Mouse (Mus musculus) CH12.LX (cell line): ENCODE data around the gene Whrn. TPM values are rescaled to one million over a fixed set of nuclear protein-coding genes. Genes with fewer than 3 reads are reported as not detected.
A peak's percentile ranks its signal among the peaks of the same experiment; 100 is the strongest.

Source experiments
- DNase-seq: peaks from one replicate; pipeline ENCODE4 v3.0.0-alpha.2; 2013; ENCODE audit errors: extremely low read depth
- H3K27ac ChIP-seq: 2 replicates; pipeline ENCODE4 v1.5.1; 2012; ENCODE audit warnings: low read depth, mild to moderate bottlenecking, control low read depth, moderate library complexity; ENCODE audit not compliant: insufficient read depth
- H3K27me3 ChIP-seq: replicated peaks from 2 replicates; pipeline ENCODE3; 2012; ENCODE audit warnings: inconsistent platforms
- H3K36me3 ChIP-seq, 2 experiments: replicated peaks in 1 of 2; 2 replicates each; pipeline versions ENCODE3 to v1.6.1; 2012; ENCODE audit warnings: inconsistent platforms in 1 of 2, low read length in 1 of 2, mild to moderate bottlenecking in 1 of 2, mixed read lengths in 1 of 2, moderate library complexity in 1 of 2; ENCODE audit not compliant: control insufficient read depth in 1 of 2, insufficient read depth in 1 of 2
- H3K4me1 ChIP-seq, 2 experiments: 2 replicates each; pipeline ENCODE4 v1.6.1; 2012; ENCODE audit warnings: inconsistent platforms in 1 of 2, moderate library complexity in 1 of 2; ENCODE audit not compliant: insufficient read depth in 2 of 2, control insufficient read depth in 1 of 2
- H3K4me2 ChIP-seq: 2 replicates; pipeline ENCODE4 v1.6.1; 2012; ENCODE audit warnings: low read depth, mild to moderate bottlenecking, control low read depth; ENCODE audit not compliant: poor library complexity, insufficient read depth, severe bottlenecking
- H3K4me3 ChIP-seq, 3 experiments: fragments of 150-350 bp in 1 of 3; sonication (generic) in 1 of 3; replicated peaks in 1 of 3; 2 replicates each; pipeline versions ENCODE3 to v1.5.1; 2011 to 2012; ENCODE audit warnings: low read depth in 2 of 3, low read length in 2 of 3, mild to moderate bottlenecking in 2 of 3, moderate library complexity in 2 of 3, control low read depth in 1 of 3, improper control_type of control experiment in 1 of 3, inconsistent platforms in 1 of 3, mixed read lengths in 1 of 3; ENCODE audit not compliant: poor library complexity in 1 of 3
- H3K79me2 ChIP-seq: replicated peaks from 2 replicates; pipeline ENCODE4 v1.6.1; 2012; ENCODE audit warnings: mild to moderate bottlenecking, moderate library complexity; ENCODE audit not compliant: control insufficient read depth, poor library complexity, insufficient read depth, severe bottlenecking; ENCODE audit errors: extremely low read depth
- H3K9ac ChIP-seq: 2 replicates; pipeline ENCODE4 v1.6.1; 2012; ENCODE audit warnings: low read depth, mild to moderate bottlenecking, control low read depth, moderate library complexity; ENCODE audit not compliant: insufficient read depth
- H3K9me3 ChIP-seq: replicated peaks from 2 replicates; pipeline ENCODE3; 2012; ENCODE audit warnings: low read length, inconsistent platforms, mixed read lengths
- BHLHE40 ChIP-seq: IDR thresholded peaks from 2 replicates; pipeline ENCODE4 v1.6.1; 2011; ENCODE audit warnings: mild to moderate bottlenecking, low read depth, low read length, improper control_type of control experiment
- CHD1 ChIP-seq: IDR thresholded peaks from 2 replicates; pipeline ENCODE4 v1.6.1; 2012; ENCODE audit warnings: low read depth, low read length, improper control_type of control experiment, inconsistent platforms
- CHD2 ChIP-seq: IDR thresholded peaks from 2 replicates; pipeline ENCODE4 v1.6.1; 2011; ENCODE audit warnings: low read length, improper control_type of control experiment
- ELF1 ChIP-seq: IDR thresholded peaks from 2 replicates; pipeline ENCODE4 v1.6.1; 2014; ENCODE audit warnings: low read depth, mild to moderate bottlenecking, inconsistent platforms, low read length, improper control_type of control experiment
- ETS1 ChIP-seq: conservative IDR thresholded peaks from 2 replicates; pipeline ENCODE4 v1.6.1; 2012; ENCODE audit warnings: low read depth, mild to moderate bottlenecking, inconsistent platforms, low read length, improper control_type of control experiment, moderate library complexity
- HCFC1 ChIP-seq: IDR thresholded peaks from 2 replicates; pipeline ENCODE4 v1.6.1; 2012; ENCODE audit warnings: low read depth, mild to moderate bottlenecking, inconsistent platforms, low read length, improper control_type of control experiment
- IRF4 ChIP-seq: IDR thresholded peaks from 2 replicates; pipeline ENCODE4 v1.6.1; 2014; ENCODE audit warnings: low read depth, mild to moderate bottlenecking, inconsistent platforms, low read length, improper control_type of control experiment
- JUN ChIP-seq: IDR thresholded peaks from 2 replicates; pipeline ENCODE4 v1.6.1; 2011; ENCODE audit warnings: low read depth, mild to moderate bottlenecking, low read length, improper control_type of control experiment, moderate library complexity; ENCODE audit not compliant: insufficient read depth
- JUND ChIP-seq: conservative IDR thresholded peaks from 2 replicates; pipeline ENCODE4 v1.6.1; 2011; ENCODE audit warnings: low read depth, low read length, improper control_type of control experiment
- KAT2A ChIP-seq: IDR thresholded peaks from 2 replicates; pipeline ENCODE4 v1.6.1; 2012; ENCODE audit warnings: low read length, improper control_type of control experiment, inconsistent platforms; ENCODE audit not compliant: insufficient replicate concordance
- MAFK ChIP-seq: IDR thresholded peaks from 2 replicates; pipeline ENCODE4 v1.6.1; 2011; ENCODE audit warnings: low read length, improper control_type of control experiment; ENCODE audit not compliant: insufficient replicate concordance
- MAZ ChIP-seq: IDR thresholded peaks from 2 replicates; pipeline ENCODE4 v1.6.1; 2012; ENCODE audit warnings: low read depth, mild to moderate bottlenecking, inconsistent platforms, low read length, improper control_type of control experiment, moderate library complexity
- MXI1 ChIP-seq: IDR thresholded peaks from 2 replicates; pipeline ENCODE4 v1.6.1; 2011; ENCODE audit warnings: mild to moderate bottlenecking, low read depth, low read length, improper control_type of control experiment
- MYC ChIP-seq: IDR thresholded peaks from 2 replicates; pipeline ENCODE4 v1.6.1; 2011; ENCODE audit warnings: low read depth, mild to moderate bottlenecking, improper control_type of control experiment, low read length
- NRF1 ChIP-seq: IDR thresholded peaks from 2 replicates; pipeline ENCODE4 v1.6.1; 2014; ENCODE audit warnings: low read depth, mild to moderate bottlenecking, inconsistent platforms, low read length, improper control_type of control experiment, moderate library complexity
- PAX5 ChIP-seq: IDR thresholded peaks from 2 replicates; pipeline ENCODE4 v1.6.1; 2012; ENCODE audit warnings: low read length, inconsistent platforms, mixed read lengths
- POLR2A ChIP-seq: IDR thresholded peaks from 2 replicates; pipeline ENCODE4 v1.6.1; 2011; ENCODE audit warnings: low read depth, mild to moderate bottlenecking, improper control_type of control experiment, low read length
- POLR2AphosphoS2 ChIP-seq: IDR thresholded peaks from 2 replicates; pipeline ENCODE4 v1.6.1; 2011; ENCODE audit warnings: low read depth, low read length, improper control_type of control experiment
- RCOR1 ChIP-seq: conservative IDR thresholded peaks from 2 replicates; pipeline ENCODE4 v1.6.1; 2012; ENCODE audit warnings: low read depth, mild to moderate bottlenecking, inconsistent platforms, low read length, improper control_type of control experiment
- SIN3A ChIP-seq: IDR thresholded peaks from 2 replicates; pipeline ENCODE4 v1.6.1; 2012; ENCODE audit warnings: low read length, improper control_type of control experiment, inconsistent platforms
- SMC3 ChIP-seq: IDR thresholded peaks from 2 replicates; pipeline ENCODE4 v1.6.1; 2011; ENCODE audit warnings: low read depth, low read length, improper control_type of control experiment
- TBP ChIP-seq: conservative IDR thresholded peaks from 2 replicates; pipeline ENCODE4 v1.6.1; 2011; ENCODE audit warnings: low read depth, low read length, improper control_type of control experiment
- TCF12 ChIP-seq: IDR thresholded peaks from 2 replicates; pipeline ENCODE4 v1.6.1; 2014; ENCODE audit warnings: low read depth, mild to moderate bottlenecking, inconsistent platforms, low read length, improper control_type of control experiment
- UBTF ChIP-seq: IDR thresholded peaks from 2 replicates; pipeline ENCODE4 v1.6.1; 2012; ENCODE audit warnings: low read depth, mild to moderate bottlenecking, inconsistent platforms, low read length, improper control_type of control experiment, moderate library complexity
- USF1 ChIP-seq: IDR thresholded peaks from 2 replicates; pipeline ENCODE4 v1.6.1; 2014; ENCODE audit warnings: low read depth, mild to moderate bottlenecking, inconsistent platforms, low read length, improper control_type of control experiment
- USF2 ChIP-seq: conservative IDR thresholded peaks from 2 replicates; pipeline ENCODE4 v1.6.1; 2011; ENCODE audit warnings: low read depth, low read length, improper control_type of control experiment
- ZC3H11A ChIP-seq: IDR thresholded peaks from 2 replicates; pipeline ENCODE4 v1.6.1; 2012; ENCODE audit warnings: low read depth, mild to moderate bottlenecking, inconsistent platforms, low read length, improper control_type of control experiment
- ZKSCAN1 ChIP-seq: IDR thresholded peaks from 2 replicates; pipeline ENCODE4 v1.6.1; 2012; ENCODE audit warnings: low read depth, inconsistent platforms, low read length, improper control_type of control experiment, borderline replicate concordance
- ZMIZ1 ChIP-seq: IDR thresholded peaks from 2 replicates; pipeline ENCODE4 v1.6.1; 2012; ENCODE audit warnings: low read depth, mild to moderate bottlenecking, inconsistent platforms, low read length, improper control_type of control experiment
- dilution Hi-C: fragments of 300-500 bp; cut with MboI; formaldehyde crosslinking; loops from 2 replicates; pipeline ENCODE4 v1.14.3; 2020; ENCODE audit warnings: low sequenced_read_pairs; ENCODE audit not compliant: extremely low pct_unique_long_range_greater_than_20kb, extremely low pct_ligation_motif_present
- in situ Hi-C: fragments of 300-500 bp; cut with MboI; formaldehyde crosslinking; loops from 3 replicates; pipeline ENCODE4 v1.14.3; 2019; ENCODE audit warnings: low sequenced_read_pairs, low pct_ligation_motif_present, low pct_unique_long_range_greater_than_20kb, mixed read lengths
- polyA plus RNA-seq: library from polyadenylated mRNA; unstranded; fragments of >175 nt; gene quantifications from 2 replicates; pipeline ENCODE4 v1.2.1, GENCODE M21; 2012; ENCODE audit warnings: low read depth; ENCODE audit not compliant: insufficient read length
- total RNA-seq, 2 experiments: library from RNA; depleted of rRNA; stranded (reverse); fragments of 300-350 nt in 1 of 2; fragments of >200 nt in 1 of 2; gene quantifications; 2 replicates each; pipeline ENCODE4 v1.2.3; 2012 to 2014

Whrn gene
- total and polyA plus RNA-seq, 3 experiments = 0.99 to 9.4 (median 4.5) TPM

- TF ChIP-seq ELF1 (no peak), SIN3A (0 out of 2 replicates have a peak, but pooled peaks have one; percentile 15), ETS1 (peak; percentile 69; the same call in 1 of the 2 replicates), KAT2A (no peak), CHD1 (no peak), NRF1 (no peak), USF2 (no peak), MAFK (no peak), MYC (0 out of 2 replicates have a peak, but pooled peaks have one; percentile 62), BHLHE40 (peak; percentile 97)
- Histone ChIP-seq H3K4me1 (peaks cover 16 to 90% of the 10 kb centered on the region in 2 experiments), H3K9ac (no peak overlapping the region), H3K4me2 (peak overlapping the region; percentile 41), H3K27me3 (no peaks in the 10 kb centered on the region), H3K79me2 (no peaks in the 10 kb centered on the region), H3K4me3 (no peak overlapping the region), H3K36me3 (peaks cover 0 to 7% of the 10 kb centered on the region in 2 experiments), H3K27ac (no peak overlapping the region), H3K9me3 (no peaks in the 10 kb centered on the region)
- in situ Hi-C loops = no loop called here
- dilution Hi-C loops = no loop called here
- DNase-seq = no peak
Measured at GRCm38 (mm10) chr4:63480845-63481167, 15.0 kb downstream of the Whrn start.

- H3K79me2 ChIP-seq = no peaks in the 10 kb centered on the region
- peaks cover 0 to 7% of the 10 kb centered on the region in 2 experiments for H3K36me3 ChIP-seq
- H3K27ac ChIP-seq = no peak overlapping the region
- in situ Hi-C loops (no loop called here), dilution Hi-C loops (no loop called here)
- no peak overlapping the region for H3K4me3 ChIP-seq
- no peak overlapping the region for H3K9ac ChIP-seq
- H3K4me1 ChIP-seq = peaks cover 15 to 90% of the 10 kb centered on the region in 2 experiments
- no peaks in the 10 kb centered on the region for H3K9me3 ChIP-seq
- peak; percentile 70 for DNase-seq
- no peaks in the 10 kb centered on the region for H3K27me3 ChIP-seq
- peak overlapping the region; percentile 41 for H3K4me2 ChIP-seq
- no peak for TF ChIP-seq MAFK
- no peak for TF ChIP-seq CHD2
- no peak for TF ChIP-seq ZMIZ1
- TF ChIP-seq ELF1 = 0 out of 2 replicates have a peak, but pooled peaks have one; percentile 28
- TF ChIP-seq MYC = peak; percentile 58; the same call in 1 of the 2 replicates
- no peak; the same call in 1 of the 2 replicates for TF ChIP-seq HCFC1
- no peak for TF ChIP-seq ZKSCAN1
- TF ChIP-seq RCOR1 = no peak
- TF ChIP-seq ZC3H11A = peak; percentile 7; the same call in 1 of the 2 replicates
- peak; percentile 41; the same call in 1 of the 2 replicates for TF ChIP-seq POLR2A
- TF ChIP-seq NRF1 = no peak
- TF ChIP-seq POLR2AphosphoS2 = no peak
- TF ChIP-seq MAZ = no peak
- no peak for TF ChIP-seq MXI1
- no peak; the same call in 1 of the 2 replicates for TF ChIP-seq USF1
- TF ChIP-seq JUN = no peak
- TF ChIP-seq TBP = 0 out of 2 replicates have a peak, but pooled peaks have one; percentile 15
- TF ChIP-seq JUND = no peak
- TF ChIP-seq ETS1 = no peak; the same call in 1 of the 2 replicates
- TF ChIP-seq SMC3 = peak; percentile 79
- peak; percentile 89 for TF ChIP-seq TCF12
- TF ChIP-seq UBTF = no peak
- no peak; the same call in 1 of the 2 replicates for TF ChIP-seq SIN3A
- no peak for TF ChIP-seq PAX5
- TF ChIP-seq KAT2A = no peak
- TF ChIP-seq IRF4 = peak; percentile 16; the same call in 1 of the 2 replicates
Measured at GRCm38 (mm10) chr4:63480098-63480844, 15.5 kb downstream of the Whrn start.
